Mouse (Mus musculus): ENCODE results near the gene Elmo2.

GRCm38 (mm10) chr2:165239533-165240144 is 86.6 kb downstream of the Elmo2 start:
- TF ChIP-seq CTCF (IDR thresholded peaks at IDR 0.05; ENCODE audit: insufficient read depth, low read length), result no peak
- no peak for TF ChIP-seq POLR2A (IDR thresholded peaks at IDR 0.05; ENCODE audit: borderline replicate concordance, extremely low read depth, low read depth, low read length)

Measured in lung, adult 2 months (tissue).